Mouse (Mus musculus) adrenal gland, postnatal 25 days (tissue): Measurements from ENCODE around the gene Il2rg. TPM values are rescaled to one million over a fixed set of nuclear protein-coding genes. Genes with fewer than 3 reads are reported as not detected.

Source experiments
- DNase-seq: peaks from one replicate; pipeline ENCODE4 v3.0.0; 2021; ENCODE audit warnings: mixed read lengths
- total RNA-seq: library from RNA; stranded (reverse); gene quantifications from 2 replicates; pipeline ENCODE4 v1.2.3, GENCODE M21; 2021

Il2rg gene
- total RNA-seq, 1 experiment from 2014 or later: 8.3 TPM

DNA sequence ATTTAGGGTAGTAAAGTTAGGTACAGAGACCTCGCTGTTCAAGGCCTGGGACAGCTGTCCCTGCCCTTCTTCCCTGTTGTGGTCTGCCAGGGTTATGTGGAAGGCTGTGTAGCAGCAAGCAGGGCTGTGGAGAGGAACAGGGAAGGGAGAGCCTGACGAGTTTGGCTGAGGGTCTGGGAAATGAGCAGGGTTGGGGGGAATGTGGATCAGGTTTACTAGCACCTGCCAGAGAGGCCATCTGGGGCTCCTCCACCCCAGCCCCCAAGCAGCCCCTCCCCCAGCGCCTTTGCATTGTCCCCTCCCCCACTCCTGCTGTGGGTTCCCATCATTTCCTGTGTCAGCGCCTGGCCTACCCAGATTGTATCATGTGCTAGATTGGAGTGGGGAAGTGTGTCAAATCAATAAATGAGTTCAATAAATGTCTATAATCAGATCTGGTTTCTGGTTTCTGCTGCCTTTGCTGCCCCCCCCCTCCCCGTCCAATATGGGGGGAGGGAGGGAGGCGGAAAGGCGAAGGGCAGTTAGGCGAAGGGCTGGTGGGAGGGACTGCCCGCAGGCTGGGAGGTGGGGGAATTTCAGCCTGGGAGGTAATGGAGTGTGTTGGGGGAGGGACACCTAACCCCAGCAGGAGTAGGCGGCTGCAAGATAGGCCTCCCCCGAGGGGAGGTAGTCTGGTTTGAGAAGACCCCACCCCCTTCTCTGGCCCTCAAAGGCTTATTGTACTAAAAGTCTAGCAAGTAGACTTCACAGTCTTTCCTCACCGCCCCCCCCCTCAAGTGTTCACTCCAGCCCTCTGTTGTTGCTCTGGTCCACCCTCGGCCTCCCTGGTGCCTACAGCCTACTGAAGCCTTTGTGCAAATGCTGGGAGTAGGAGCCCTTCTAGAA lies 7.4 kb downstream of the Il2rg start:
- no peak for DNase-seq

DNA sequence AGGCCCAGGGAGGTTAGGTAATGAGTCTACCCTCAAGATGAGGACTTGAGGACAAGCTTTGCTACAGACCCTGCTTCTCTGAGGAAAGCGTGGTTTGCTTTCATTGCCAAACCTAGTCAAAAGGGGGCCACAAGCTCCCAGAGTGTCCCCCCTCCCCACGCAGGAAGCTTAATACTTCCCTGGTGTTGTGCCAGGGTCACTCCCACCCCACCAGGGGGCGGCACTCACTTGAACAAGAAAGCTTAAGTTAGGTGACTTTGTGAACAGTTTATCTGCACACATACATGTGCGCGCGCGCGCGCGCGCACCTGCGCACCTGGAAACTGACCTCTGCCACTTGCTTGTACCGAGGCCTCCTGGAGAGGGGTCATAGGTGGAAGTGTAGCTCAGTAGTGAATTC lies 11.5 kb downstream of the Il2rg start:
- no peak for DNase-seq

DNA sequence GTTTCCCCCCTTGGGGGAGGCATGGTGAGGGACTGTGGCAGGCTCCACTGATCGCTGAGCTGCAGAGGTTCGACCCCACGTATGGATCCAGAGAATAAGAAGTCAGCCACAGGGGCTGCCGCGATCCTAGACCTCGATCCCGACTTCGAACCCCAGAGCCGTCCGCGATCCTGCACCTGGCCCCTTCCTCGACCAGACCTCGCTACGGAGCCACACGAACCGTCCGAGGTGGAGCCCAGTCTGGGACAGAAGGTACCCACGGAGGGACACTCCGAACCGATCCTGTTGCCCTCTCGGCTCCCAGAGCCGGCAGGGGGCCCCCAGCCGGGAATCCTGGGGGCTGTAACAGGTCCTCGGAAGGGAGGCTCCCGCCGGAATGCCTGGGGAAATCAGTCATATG lies 13.3 kb downstream of the Il2rg start:
- DNase-seq: no peak

DNA sequence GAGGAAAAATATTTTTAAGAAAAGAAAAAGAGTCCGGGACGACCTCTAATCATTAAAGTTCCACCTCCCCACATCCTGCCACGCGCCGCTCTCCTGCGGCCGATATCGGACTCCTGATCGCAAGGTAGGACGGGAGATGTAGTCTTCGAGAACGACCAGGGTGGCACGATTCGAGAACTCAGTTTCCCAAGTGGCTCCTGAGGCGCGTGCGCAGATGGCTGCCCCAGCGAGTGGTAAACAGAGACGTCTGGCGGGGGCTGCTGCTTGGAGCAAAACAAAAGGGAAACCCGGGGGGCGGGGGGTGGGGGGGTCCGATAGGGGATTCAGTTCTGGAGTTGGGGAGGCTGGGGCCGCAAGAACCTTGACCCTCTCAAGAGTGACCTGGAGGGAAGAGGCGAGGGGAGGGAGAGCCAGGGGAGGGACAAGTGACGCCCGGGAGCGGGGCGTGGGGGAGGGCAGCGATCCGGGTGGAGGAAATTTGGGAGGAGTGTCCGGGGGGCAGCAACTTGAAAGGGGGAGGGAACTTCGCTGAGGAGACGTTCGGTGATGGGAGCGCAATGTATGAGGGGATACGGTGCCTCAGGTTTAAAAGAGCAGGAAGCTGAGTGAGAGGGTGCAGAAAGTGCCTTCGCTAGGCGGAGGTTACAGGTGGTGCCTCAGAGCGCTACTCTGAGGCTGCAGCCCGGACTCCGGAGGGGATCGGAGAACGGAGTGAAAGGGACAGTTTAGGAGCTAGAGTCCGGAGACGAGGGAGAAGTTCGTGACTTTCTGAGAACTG lies 13.9 kb downstream of the Il2rg start, which contains the start of gene Foxo4:
Foxo4 (plus strand) TSS at position 577 of the 778 bp plus-strand sequence.
- peak; percentile 83 for DNase-seq

DNA sequence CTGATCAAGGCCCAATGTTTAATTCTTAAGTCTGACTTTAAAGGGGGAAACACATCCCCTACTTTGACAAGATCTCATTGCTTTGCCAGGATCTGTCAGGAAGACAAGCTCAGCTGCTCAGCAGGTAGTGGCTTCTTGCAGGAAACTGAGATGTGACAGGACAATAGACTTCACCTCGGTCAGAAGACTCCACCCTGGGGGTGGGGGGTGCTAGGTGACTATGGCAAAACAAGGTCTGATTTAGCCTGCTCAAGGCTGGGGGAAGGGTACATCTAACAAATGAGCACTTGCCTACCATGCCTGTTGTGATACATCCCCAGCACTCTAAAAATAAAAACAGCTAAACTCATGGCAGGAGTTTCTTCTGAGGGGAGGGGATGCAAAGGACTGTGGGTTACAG lies 23.0 kb downstream of the Il2rg start:
- DNase-seq: no peak

DNA sequence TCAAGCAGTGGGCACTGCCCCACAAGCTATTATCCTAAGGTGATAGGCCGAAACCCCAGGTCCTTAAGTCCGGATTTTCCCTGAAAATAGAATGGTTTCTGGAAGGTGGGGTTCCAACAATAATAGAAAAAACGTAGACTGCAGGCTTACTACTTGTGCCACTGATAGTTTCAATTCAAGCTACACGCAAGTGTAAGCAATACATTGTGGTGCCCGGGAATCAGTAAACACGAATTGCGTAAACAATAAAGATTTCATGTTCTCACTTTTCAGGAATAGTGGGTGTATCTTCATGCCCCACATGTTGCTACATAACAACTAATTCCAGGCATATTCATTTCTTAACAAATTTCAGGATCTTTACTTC lies 45.3 kb downstream of the Il2rg start:
- DNase-seq: no peak

DNA sequence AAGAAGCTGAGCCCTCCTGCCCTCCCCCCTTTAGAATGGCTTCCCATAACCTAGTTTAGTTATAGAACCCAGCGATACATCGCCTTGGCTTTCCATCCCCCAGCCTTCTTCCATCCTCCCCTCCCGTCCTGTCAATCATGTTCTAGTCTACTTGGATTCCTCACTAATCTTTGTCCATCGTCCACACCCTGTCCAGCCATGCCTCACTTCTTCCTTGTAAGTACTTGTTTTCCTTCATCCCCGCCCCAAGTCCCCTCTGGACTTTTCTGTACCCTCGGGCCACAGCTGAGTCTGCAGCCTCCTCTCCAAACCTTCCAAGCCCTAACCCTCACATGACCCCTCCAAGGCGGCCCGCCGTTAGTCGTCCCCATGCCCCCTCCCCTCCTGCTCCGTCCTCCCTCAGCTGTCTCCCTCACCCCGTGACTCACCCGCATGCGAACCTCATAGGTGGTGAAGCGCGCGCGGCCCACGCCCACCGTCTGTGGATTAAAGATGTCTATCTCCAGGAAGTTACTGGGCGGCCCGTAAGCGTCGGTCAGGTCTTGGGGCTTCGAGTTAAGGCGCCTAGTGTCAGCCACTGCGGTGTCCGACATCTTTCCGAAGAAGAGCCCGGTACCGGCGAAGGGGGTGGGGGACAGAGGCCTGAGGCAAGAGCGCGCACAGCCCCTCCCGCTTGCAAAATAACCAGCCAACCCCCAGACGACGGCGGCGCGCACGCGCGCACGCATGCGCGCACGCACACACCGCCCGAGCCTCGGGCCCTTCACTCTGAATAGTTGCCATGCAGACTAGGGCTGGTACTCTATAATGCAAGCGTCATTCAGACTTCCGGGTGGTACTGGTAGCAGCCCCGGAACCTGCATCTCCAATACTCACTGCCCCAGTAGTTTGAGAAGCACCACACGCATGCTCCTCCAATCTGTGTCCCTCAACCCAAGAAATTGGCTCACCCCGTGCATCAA lies 45.9 kb downstream of the Il2rg start, which contains the start of gene Snx12:
Snx12 (minus strand) TSS at position 730 of the 962 bp plus-strand sequence.
- DNase-seq: peak; percentile 77

Other genes with a start within 250 kb of the Il2rg start
- not detected in 2 replicates for gene Tex11, start 208.6 kb downstream of the Il2rg start, total RNA-seq
- 0.58 TPM in 1 of 2 replicates, not detected in the other for gene Slc7a3, start 182.2 kb downstream of the Il2rg start, total RNA-seq
- 35.7 and 52.4 TPM in 2 replicates for gene Snx12, start 45.7 kb downstream of the Il2rg start, total RNA-seq
- 28.5 and 40.7 TPM in 2 replicates for gene Foxo4, start 13.7 kb downstream of the Il2rg start, total RNA-seq
- not detected in 2 replicates for gene Gm614, start 4.3 kb downstream of the Il2rg start, total RNA-seq
- not detected in 2 replicates for gene Gm20489, start 768 bp upstream of the Il2rg start, total RNA-seq
- 42.3 and 51.4 TPM in 2 replicates for gene Med12, start 5.8 kb upstream of the Il2rg start, total RNA-seq
- gene Nlgn3, start 30.9 kb upstream of the Il2rg start, total RNA-seq: 13.5 and 15.0 TPM in 2 replicates
- gene Gjb1, start 108.1 kb upstream of the Il2rg start, total RNA-seq: 8.5 TPM in 1 of 2 replicates, not detected in the other
- 77.9 and 131 TPM in 2 replicates for gene Zmym3, start 152.6 kb upstream of the Il2rg start, total RNA-seq
- gene Nono, start 161.1 kb upstream of the Il2rg start, total RNA-seq: 218 and 222 TPM in 2 replicates
- gene Itgb1bp2, start 180.8 kb upstream of the Il2rg start, total RNA-seq: 0.94 and 1.2 TPM in 2 replicates